Mouse (Mus musculus) ES-E14 (cell line): Measurements from ENCODE around the gene Idh3a.

Experiments used
- CHD2 ChIP-seq: IDR thresholded peaks from 2 replicates; pipeline ENCODE4 v1.6.1; 2014; ENCODE audit warnings: mild to moderate bottlenecking, low read depth, low read length, inconsistent platforms
- HCFC1 ChIP-seq: IDR thresholded peaks from 2 replicates; pipeline ENCODE4 v1.6.1; 2012; ENCODE audit warnings: low read length, inconsistent platforms, borderline replicate concordance; ENCODE audit not compliant: insufficient read depth
- ZNF384 ChIP-seq: IDR thresholded peaks from 2 replicates; pipeline ENCODE4 v1.6.1; 2012; ENCODE audit warnings: low read depth, low read length, inconsistent platforms

- TF ChIP-seq ZNF384 (no peak), CHD2 (no peak), HCFC1 (no peak)
Measured at GRCm38 (mm10) chr9:54602916-54603315, 16.8 kb downstream of the Idh3a start.
